Mouse (Mus musculus) large intestine, adult 2 months (tissue): ENCODE measurements around the gene Slc22a27. TPM values are rescaled to one million over a fixed set of nuclear protein-coding genes. Genes with fewer than 3 reads are reported as not detected.
"Not testable (repeated sequence)": the region's sequence is repeated elsewhere in the genome, so short reads cannot be mapped to it uniquely, and the experiment has no call there.

Experiments
- DNase-seq: peaks from one replicate; pipeline ENCODE4 v3.0.0-alpha.2; 2012; ENCODE audit warnings: low read depth, low spot score
- WGBS: fragments of 180-500 bp; shearing (Covaris S2); methylation state at CpG from one replicate; pipeline ENCODE4 v1.1.7; 2018; 5-methylcytosine and 5-hydroxymethylcytosine counted together
- polyA plus RNA-seq: library from polyadenylated mRNA; depleted of rRNA; stranded (reverse); fragments of >200 nt; gene quantifications from 2 replicates; pipeline ENCODE4 v1.2.3, GENCODE M21; 2012; rRNA removed

The Slc22a27 gene
- not detected in 2 replicates for polyA plus RNA-seq

DNA sequence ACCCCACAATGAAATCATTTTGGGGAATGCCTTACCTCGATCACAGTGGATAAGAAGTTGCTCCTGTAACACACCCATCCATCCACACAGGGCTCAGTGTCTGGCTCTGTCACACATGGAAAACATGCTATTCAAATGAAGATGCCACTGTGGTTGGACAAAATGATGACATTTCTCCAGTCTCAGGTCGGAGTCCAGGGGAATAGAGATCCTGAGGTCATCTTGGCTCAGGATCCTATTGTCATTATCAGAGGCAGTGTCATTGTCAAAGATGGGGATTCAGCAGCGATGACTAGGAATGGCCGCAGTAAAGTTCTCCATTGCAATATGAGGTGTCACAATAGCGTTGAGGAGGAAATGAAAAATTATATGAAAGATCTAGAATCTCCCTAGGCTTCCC, at the start of gene Slc22a27:
TSS of gene Slc22a27 (minus strand) at position 101 of the 400 bp plus-strand sequence.
- WGBS, result 56% methylated on average over 5 of the region's 5 CpGs
- not testable (repeated sequence) for DNase-seq

DNA sequence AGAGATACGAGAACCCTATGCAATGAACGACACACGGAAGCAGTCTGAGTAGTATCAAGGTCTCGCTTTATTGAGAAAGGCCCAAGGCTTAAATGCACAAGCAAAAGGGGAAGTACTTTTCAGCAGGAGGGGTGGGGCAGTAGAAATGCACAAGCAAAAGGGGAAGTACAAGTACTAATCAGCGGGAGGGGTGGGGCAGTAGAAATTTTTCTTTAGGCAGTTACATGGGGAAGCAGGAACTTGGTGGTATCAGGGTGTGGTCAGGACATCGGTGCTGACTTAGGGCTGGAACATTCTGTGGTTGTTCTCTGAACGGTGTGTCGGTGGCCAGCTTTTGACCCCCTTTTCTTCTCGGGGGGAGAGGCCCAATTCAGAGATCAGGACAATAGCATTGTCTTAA, 45.8 kb upstream of the Slc22a27 start:
- not testable (repeated sequence) for DNase-seq
- 93% methylated on average over 9 of the region's 9 CpGs for WGBS

DNA sequence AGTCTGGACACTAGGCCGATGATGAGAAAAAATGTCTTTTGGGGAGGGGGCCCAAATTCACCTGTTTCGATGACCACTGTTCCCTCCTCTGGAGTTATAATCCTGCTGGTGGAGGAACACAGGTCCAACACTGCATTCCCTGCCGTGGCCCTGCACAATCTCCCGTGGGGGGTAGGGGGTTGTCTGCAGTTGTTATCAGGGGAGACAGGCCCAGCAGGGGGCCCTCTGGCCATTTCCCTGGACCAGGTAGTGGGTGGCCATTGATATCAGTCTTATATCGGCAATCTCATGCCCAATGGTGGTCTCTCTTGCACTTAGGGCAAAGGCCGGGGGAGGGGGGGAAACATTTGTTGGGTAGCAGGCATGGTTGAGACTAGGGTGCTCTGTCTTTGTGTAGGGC, 43.3 kb upstream of the Slc22a27 start:
- DNase-seq, result not testable (repeated sequence)
- 94% methylated on average over 6 of the region's 6 CpGs for WGBS

DNA sequence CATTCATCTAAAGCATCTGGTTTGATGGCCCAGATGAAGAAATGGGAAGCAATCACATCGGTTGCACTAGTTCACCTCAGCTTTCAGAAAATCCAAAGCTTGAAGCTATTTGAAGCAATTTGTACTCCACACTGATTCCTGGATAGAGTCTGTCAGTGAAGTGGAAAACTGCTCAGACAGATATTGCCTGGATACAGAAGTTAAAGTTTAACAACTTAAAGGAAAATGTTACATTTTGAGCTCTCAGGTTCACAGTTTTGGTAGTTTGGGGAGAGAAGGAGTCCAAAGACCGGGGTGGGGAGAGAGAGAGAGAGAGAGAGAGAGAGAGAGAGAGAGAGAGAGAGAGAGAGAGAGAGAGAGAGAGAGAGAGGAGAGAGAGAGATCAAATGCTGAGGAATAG, 2.9 kb upstream of the Slc22a27 start:
- WGBS, result 30% methylated on average over 2 of the region's 2 CpGs

DNA sequence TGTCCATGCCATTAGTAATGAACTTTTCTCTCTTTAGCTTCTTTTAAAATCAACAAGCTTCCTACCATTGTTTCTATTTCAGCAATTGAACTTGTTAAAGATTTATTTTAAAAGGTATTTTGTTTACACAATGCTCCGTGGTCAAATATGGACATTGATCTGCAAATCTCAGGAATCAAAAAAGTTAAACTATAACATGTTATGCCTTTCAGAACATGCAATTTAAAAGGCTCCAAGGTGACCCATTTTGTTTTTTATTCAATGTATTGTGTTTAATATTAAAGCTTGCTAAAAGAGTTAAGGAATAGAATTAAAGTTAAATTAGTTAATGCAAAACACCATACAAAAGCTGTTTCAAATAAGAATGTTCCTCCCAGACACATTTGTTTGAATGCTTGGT, 723 bp upstream of the Slc22a27 start:
- DNase-seq, result not testable (repeated sequence)
- 22% methylated on average over 1 of the region's 1 CpGs for WGBS

More for the DNA sequence above, 2.9 kb upstream of the Slc22a27 start:
- no peak for DNase-seq

DNA sequence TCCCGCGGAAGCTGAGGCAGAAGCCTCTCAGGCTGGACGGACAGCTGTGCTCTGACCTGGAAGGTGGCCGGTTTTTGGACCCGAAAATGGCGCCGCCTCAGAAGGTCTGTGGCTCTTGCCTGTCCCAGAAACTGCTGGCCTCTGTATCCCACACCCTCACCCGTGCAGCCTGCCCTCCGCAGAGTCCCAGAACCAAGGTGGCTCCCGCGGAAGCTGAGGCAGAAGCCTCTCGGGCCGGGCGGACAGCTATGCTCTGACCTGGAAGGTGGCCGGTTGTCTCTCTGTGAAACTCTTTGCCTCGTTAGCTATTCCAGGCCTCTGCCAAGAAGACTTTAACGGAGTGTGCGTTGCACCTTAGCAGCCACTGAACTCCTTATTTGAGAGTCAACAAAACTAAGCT, 26.4 kb downstream of the Slc22a27 start:
- not testable (repeated sequence) for DNase-seq
- WGBS, result 90% methylated on average over 18 of the region's 18 CpGs

DNA sequence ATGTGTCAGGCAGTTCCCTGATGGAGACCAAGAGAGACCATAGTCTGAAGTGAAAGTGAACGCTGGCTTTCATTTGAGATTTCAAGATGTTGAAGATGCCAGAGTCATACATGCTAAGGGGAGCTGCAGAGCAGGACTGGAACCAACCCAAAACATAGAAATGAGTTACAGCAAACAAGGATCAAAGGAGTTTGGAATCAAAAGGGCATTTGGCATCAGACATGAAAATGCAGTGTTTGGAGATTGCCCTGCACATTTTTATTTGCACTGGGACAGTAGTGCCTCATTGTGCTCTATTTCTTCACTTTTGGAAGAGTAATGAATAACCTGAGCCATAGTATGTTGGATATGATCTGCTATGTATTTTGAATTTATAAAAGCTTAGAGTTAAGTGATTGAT, 89.2 kb downstream of the Slc22a27 start:
- WGBS, result 51% methylated on average over 1 of the region's 1 CpGs
- no peak for DNase-seq

DNA sequence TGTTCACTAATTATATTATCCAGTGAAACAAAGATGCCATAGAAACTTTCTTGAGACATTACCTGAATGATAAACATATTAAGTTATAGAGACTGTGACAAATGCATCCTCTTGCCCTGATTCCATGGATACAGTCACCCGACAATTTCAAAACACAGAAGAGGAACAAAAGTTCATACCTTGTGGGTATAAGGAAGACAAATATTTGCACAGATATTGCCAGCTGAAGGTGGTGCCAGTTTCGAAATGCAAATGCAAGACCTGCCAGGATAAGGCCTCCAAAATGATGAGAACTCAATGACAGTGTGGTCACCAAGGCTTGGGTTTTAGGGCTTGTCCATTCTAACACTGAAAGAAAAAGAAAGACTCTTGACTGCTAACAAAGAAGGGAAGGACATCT, 136.0 kb downstream of the Slc22a27 start:
- 24% methylated on average over 2 of the region's 2 CpGs for WGBS
- no peak for DNase-seq

Other genes with a start within 250 kb of the Slc22a27 start
- gene Slc22a26, start 163.4 kb downstream of the Slc22a27 start, polyA plus RNA-seq, result not detected in 2 replicates
- gene Slc22a28, start 166.0 kb upstream of the Slc22a27 start, polyA plus RNA-seq, result not detected in 2 replicates